Comparison of ENCODE assay signal across 9 mouse cellular contexts in genomic region chr11:121543287-121543856, GRCm38 (mm10). TPM values are rescaled to one million over a fixed set of nuclear protein-coding genes. Genes with fewer than 3 reads are reported as not detected.
DNase-seq lines count a peak whose midpoint lies in the region; ATAC-seq and TF ChIP-seq lines count a peak whose summit lies in the region.
"Had no signal": no experiment of that assay in that cellular context is flagged by ENCODE, and none has a peak within 500 bp of the region (broad histone marks: within the 10 kb centered on the region; RNA-seq: fewer than 3 reads in every experiment).

No protein-coding gene starts in this region.

- no peaks in the 10 kb centered on the region for H3K36me3 ChIP-seq in spleen, adult 2 months (ENCODE audit: control insufficient read depth, insufficient read depth, low read length)
- H3K36me3 ChIP-seq in limb, embryonic 10.5 days, result peaks cover 11% of the 10 kb centered on the region

- no peak for TF ChIP-seq POLR2A in spleen, adult 2 months (IDR thresholded peaks at IDR 0.05; ENCODE audit: low read depth, low read length)

- 0 out of 2 replicates have a peak, but pooled peaks have one; percentile 17 for ATAC-seq in cerebellum, adult (ENCODE audit: insufficient number of reproducible peaks, low FRiP score, low TSS enrichment)

- TF ChIP-seq CTCF in spleen, adult 2 months (IDR thresholded peaks at IDR 0.05; ENCODE audit: extremely low read depth, insufficient read depth, insufficient read length, insufficient replicate concordance), result no peak

- 83% methylated on average over 5 of the region's 5 CpGs for WGBS in spleen, adult 2 months
- 86% methylated on average over 5 of the region's 5 CpGs for WGBS in limb, embryonic 10.5 days

- no peak overlapping the region for H3K4me3 ChIP-seq in spleen, adult 2 months (ENCODE audit: extremely low read depth, insufficient read depth, insufficient read length)
- no peak overlapping the region for H3K4me3 ChIP-seq in limb, embryonic 10.5 days
- H3K4me3 ChIP-seq: myocyte had no signal

- no peaks in the 10 kb centered on the region for H3K27me3 ChIP-seq in spleen, adult 2 months (ENCODE audit: control insufficient read depth, insufficient read depth, low read length)
- no peaks in the 10 kb centered on the region for H3K27me3 ChIP-seq in limb, embryonic 10.5 days (ENCODE audit: low read depth, poor library complexity, severe bottlenecking)

- H3K9me3 ChIP-seq in limb, embryonic 10.5 days (replicated peaks), result no peaks in the 10 kb centered on the region

- 0 out of 2 replicates have a peak, but pooled peaks cover 2% of the 10 kb centered on the region for H3K4me1 ChIP-seq in spleen, adult 2 months (ENCODE audit: control insufficient read depth, insufficient read depth, insufficient read length)
- H3K4me1 ChIP-seq in limb, embryonic 10.5 days, result peaks cover 8% of the 10 kb centered on the region; the same call in 1 of the 2 replicates

- H3K27ac ChIP-seq in spleen, adult 2 months (ENCODE audit: insufficient read depth, low read length), result peak overlapping the region; percentile 4; the same call in 1 of the 2 replicates
- peak overlapping the region; percentile 25; the same call in 1 of the 2 replicates for H3K27ac ChIP-seq in limb, embryonic 10.5 days

- DNase-seq in cerebellum, postnatal 4 days (ENCODE audit: low spot score in 2 of 2), result no peak
- DNase-seq in spleen, adult 2 months (ENCODE audit: low read depth in 1 of 2, low spot score in 2 of 2), result no peak
- no peak for DNase-seq in spleen, postnatal 14 days (ENCODE audit: low spot score in 2 of 2)
- DNase-seq in limb, embryonic 10.5 days (ENCODE audit: low spot score), result no peak
- no peak for DNase-seq in ovary, postnatal 10 days (ENCODE audit: low spot score)
- DNase-seq in Muller cell, postnatal 12 days (ENCODE audit: inconsistent ontology term), result no peak
- DNase-seq in right cerebral cortex, postnatal 10 days (ENCODE audit: low spot score in 2 of 2), result no peak

RNA-seq across cellular contexts. Expression of gene Zfp750, which starts 24.2 kb away (rescaled TPM):
- polyA plus RNA-seq in spleen, adult 2 months (2012; rRNA removed), result 0.04 and 0.11 TPM in 2 replicates
- 0.51 and 1.4 TPM in 2 replicates for polyA plus RNA-seq in limb, embryonic 10.5 days (2016; fragmentation: Nextera tagmentation; extraction: Ambion mirVana)
